Mouse (Mus musculus) E14TG2a.4 (cell line): Measurements from ENCODE around the gene Avpr1a.

Experiments used
- CTCF ChIP-seq: conservative IDR thresholded peaks from 2 replicates; pipeline ENCODE4 v1.5.1; 2014; ENCODE audit warnings: low read length
- NANOG ChIP-seq: IDR thresholded peaks from 2 replicates; pipeline ENCODE4 v1.6.1; 2014; ENCODE audit warnings: borderline replicate concordance, low read length, mixed read lengths
- POU5F1 ChIP-seq: IDR thresholded peaks from 2 replicates; pipeline ENCODE4 v1.6.1; 2014; ENCODE audit warnings: low read length, borderline replicate concordance

DNA sequence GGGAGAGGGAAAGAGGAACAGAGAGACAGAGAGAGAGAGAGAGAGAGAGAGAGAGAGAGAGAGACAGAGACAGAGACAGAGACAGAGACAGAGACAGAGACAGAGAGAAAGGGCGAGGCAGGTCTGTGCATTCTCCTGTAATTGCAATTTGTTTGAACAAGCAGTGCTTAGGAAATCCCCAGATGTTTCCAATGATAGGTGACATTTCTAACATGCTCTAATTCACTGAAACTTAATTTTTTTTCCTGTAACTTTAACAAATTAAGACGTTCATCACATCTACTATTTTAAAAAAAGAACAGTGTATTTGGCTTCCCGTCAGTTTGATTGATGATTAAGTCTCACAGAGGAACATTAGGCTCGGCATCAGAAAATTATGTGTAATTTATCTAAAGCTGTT lies 15.6 kb upstream of the Avpr1a start:
- no peak for TF ChIP-seq CTCF
- no peak for TF ChIP-seq POU5F1
- TF ChIP-seq NANOG, result no peak
